Mouse (Mus musculus) forebrain, embryonic 11.5 days (tissue): Measurements from ENCODE around the gene Tubb4b. TPM values are rescaled to one million over a fixed set of nuclear protein-coding genes. Genes with fewer than 3 reads are reported as not detected.

Source experiments
- ATAC-seq: fragments of 200-750 bp; cut with Nextera tagmentation; replicated peaks from 2 replicates; pipeline ENCODE4 v1.8.0; 2017; ENCODE audit warnings: moderate TSS enrichment; ENCODE audit not compliant: low FRiP score
- DNase-seq: peaks from one replicate; pipeline ENCODE4 v3.0.0-alpha.2; 2017; ENCODE audit warnings: low spot score
- H3K27ac ChIP-seq: fragments of 300-500 bp; sonication (generic); 2 replicates; pipeline ENCODE4 v1.5.1; 2014; ENCODE audit warnings: low read depth, low read length
- H3K27me3 ChIP-seq: fragments of 300-500 bp; sonication (generic); 2 replicates; pipeline ENCODE4 v1.6.1; 2014; ENCODE audit warnings: mild to moderate bottlenecking, low read length, mixed read lengths; ENCODE audit not compliant: control insufficient read depth, insufficient read depth
- H3K36me3 ChIP-seq: fragments of 300-500 bp; sonication (generic); 2 replicates; pipeline ENCODE4 v1.6.1; 2014; ENCODE audit warnings: mild to moderate bottlenecking, low read length, moderate library complexity, mixed read lengths; ENCODE audit not compliant: control insufficient read depth, insufficient read depth
- H3K4me1 ChIP-seq: fragments of 300-500 bp; sonication (generic); replicated peaks from 2 replicates; pipeline ENCODE4 v1.6.1; 2014; ENCODE audit warnings: low read length, mixed read lengths; ENCODE audit not compliant: control insufficient read depth, insufficient read depth
- H3K4me2 ChIP-seq: fragments of 300-500 bp; sonication (generic); 2 replicates; pipeline ENCODE4 v1.6.1; 2014; ENCODE audit warnings: low read depth, mild to moderate bottlenecking, low read length, moderate library complexity, mixed read lengths; ENCODE audit not compliant: severe bottlenecking
- H3K4me3 ChIP-seq: fragments of 300-500 bp; sonication (generic); 2 replicates; pipeline ENCODE4 v1.5.1; 2014; ENCODE audit warnings: low read depth, low read length
- H3K9ac ChIP-seq: fragments of 300-500 bp; sonication (generic); 2 replicates; pipeline ENCODE4 v1.6.1; 2014; ENCODE audit warnings: low read length
- H3K9me3 ChIP-seq: fragments of 300-500 bp; sonication (generic); 2 replicates; pipeline ENCODE4 v1.6.1; 2016; ENCODE audit warnings: low read length, mixed read lengths; ENCODE audit not compliant: control insufficient read depth
- WGBS: fragments of 180-500 bp; shearing (Covaris S2); extraction: QIAGEN DNeasy Blood & Tissue Kit; methylation state at CpG from one replicate; pipeline ENCODE4 v1.1.7; 2014; 5-methylcytosine and 5-hydroxymethylcytosine counted together
- polyA plus RNA-seq: library from polyadenylated mRNA; unstranded; fragments of >200 nt; fragmentation: Nextera tagmentation; extraction: Ambion mirVana; gene quantifications from 2 replicates; pipeline ENCODE4 v1.2.1, GENCODE M21; 2014

The Tubb4b gene
- polyA plus RNA-seq, 1 experiment from 2014 or later = 615 TPM

GRCm38 (mm10) chr2:25240723-25241437 is 16.4 kb upstream of the Tubb4b start:
- peaks cover 6% of the 10 kb centered on the region; the same call in 1 of the 2 replicates for H3K27me3 ChIP-seq
- H3K36me3 ChIP-seq = no peaks in the 10 kb centered on the region
- ATAC-seq = peak; percentile 72
- H3K9ac ChIP-seq = peak overlapping the region; percentile 43; the same call in 1 of the 2 replicates
- no peaks in the 10 kb centered on the region for H3K9me3 ChIP-seq
- peak overlapping the region; percentile 97 for H3K4me2 ChIP-seq
- H3K27ac ChIP-seq = no peak overlapping the region
- 1% methylated on average over 29 of the region's 29 CpGs for WGBS
- DNase-seq = peak; percentile 82
- H3K4me1 ChIP-seq = no peaks in the 10 kb centered on the region; the same call in 1 of the 2 replicates
- peak overlapping the region; percentile 28 for H3K4me3 ChIP-seq

- no peak for DNase-seq
- Histone ChIP-seq H3K27me3 (peaks cover 6% of the 10 kb centered on the region; the same call in 1 of the 2 replicates), H3K4me2 (peak overlapping the region; percentile 97), H3K4me1 (no peaks in the 10 kb centered on the region; the same call in 1 of the 2 replicates), H3K9me3 (no peaks in the 10 kb centered on the region), H3K36me3 (no peaks in the 10 kb centered on the region), H3K9ac (0 out of 2 replicates have a peak overlapping the region, but pooled peaks have one; percentile 43), H3K4me3 (no peak overlapping the region), H3K27ac (no peak overlapping the region)
- WGBS = 49% methylated on average over 8 of the region's 8 CpGs
- ATAC-seq = peak; percentile 10
Measured at GRCm38 (mm10) chr2:25240310-25240709, 15.8 kb upstream of the Tubb4b start.

- DNase-seq (no peak), ATAC-seq (no peak)
- H3K27me3 ChIP-seq = peaks cover 6% of the 10 kb centered on the region; the same call in 1 of the 2 replicates
- H3K9me3 ChIP-seq = no peaks in the 10 kb centered on the region
- H3K4me3 ChIP-seq = no peak overlapping the region
- 85% methylated on average over 3 of the region's 3 CpGs for WGBS
- no peak overlapping the region for H3K9ac ChIP-seq
- no peak overlapping the region for H3K4me2 ChIP-seq
- no peak overlapping the region for H3K27ac ChIP-seq
- H3K4me1 ChIP-seq = no peaks in the 10 kb centered on the region; the same call in 1 of the 2 replicates
- no peaks in the 10 kb centered on the region for H3K36me3 ChIP-seq
Measured at GRCm38 (mm10) chr2:25239766-25240165, 15.3 kb upstream of the Tubb4b start.

- no peak overlapping the region for H3K4me3 ChIP-seq
- H3K4me1 ChIP-seq = no peaks in the 10 kb centered on the region; the same call in 1 of the 2 replicates
- no peak for DNase-seq
Measured at GRCm38 (mm10) chr2:25238106-25238505, 13.6 kb upstream of the Tubb4b start.

GRCm38 (mm10) chr2:25237522-25237921 is 13.0 kb upstream of the Tubb4b start:
- Histone ChIP-seq H3K27me3 (peaks cover 6% of the 10 kb centered on the region; the same call in 1 of the 2 replicates), H3K9me3 (no peaks in the 10 kb centered on the region), H3K27ac (no peak overlapping the region), H3K4me1 (no peaks in the 10 kb centered on the region; the same call in 1 of the 2 replicates), H3K4me2 (no peak overlapping the region), H3K36me3 (no peaks in the 10 kb centered on the region), H3K4me3 (no peak overlapping the region), H3K9ac (no peak overlapping the region)
- ATAC-seq (no peak), DNase-seq (no peak)
- 69% methylated on average over 4 of the region's 4 CpGs for WGBS

More at GRCm38 (mm10) chr2:25238106-25238505, 13.6 kb upstream of the Tubb4b start:
- no peak for ATAC-seq
- Histone ChIP-seq H3K9me3 (no peaks in the 10 kb centered on the region), H3K9ac (no peak overlapping the region; the same call in 1 of the 2 replicates), H3K27me3 (peaks cover 6% of the 10 kb centered on the region; the same call in 1 of the 2 replicates), H3K27ac (no peak overlapping the region), H3K36me3 (no peaks in the 10 kb centered on the region), H3K4me2 (no peak overlapping the region)

- WGBS = 43% methylated on average over 8 of the region's 8 CpGs
- ATAC-seq = no peak
Measured at GRCm38 (mm10) chr2:25236614-25237013, 12.1 kb upstream of the Tubb4b start, which contains the start of gene Rnf224. Rnf224 (minus strand) TSS chr2:25236787.

GRCm38 (mm10) chr2:25234551-25235220 is 10.2 kb upstream of the Tubb4b start:
- DNase-seq = no peak
- no peaks in the 10 kb centered on the region for H3K27me3 ChIP-seq
- 83% methylated on average over 5 of the region's 5 CpGs for WGBS

More at GRCm38 (mm10) chr2:25236614-25237013, 12.1 kb upstream of the Tubb4b start, which contains the start of gene Rnf224:
- no peak for DNase-seq
- Histone ChIP-seq H3K4me2 (no peak within 1 kb of the TSS), H3K9ac (no peak within 1 kb of the TSS), H3K36me3 (no peaks in the 10 kb centered on the region), H3K27ac (no peak within 1 kb of the TSS), H3K4me3 (no peak within 1 kb of the TSS), H3K27me3 (peaks cover 5% of the 10 kb centered on the region; the same call in 1 of the 2 replicates), H3K9me3 (no peaks in the 10 kb centered on the region), H3K4me1 (no peaks in the 10 kb centered on the region; the same call in 1 of the 2 replicates)

GRCm38 (mm10) chr2:25234050-25234449 is 9.5 kb upstream of the Tubb4b start, which contains the start of gene Slc34a3:
Slc34a3 (minus strand) TSS chr2:25234364.
- H3K4me3 ChIP-seq = no peak within 1 kb of the TSS
- no peaks in the 10 kb centered on the region for H3K27me3 ChIP-seq
- H3K9ac ChIP-seq = no peak within 1 kb of the TSS
- H3K9me3 ChIP-seq = no peaks in the 10 kb centered on the region
- H3K4me2 ChIP-seq = no peak within 1 kb of the TSS
- H3K4me1 ChIP-seq = no peaks in the 10 kb centered on the region
- H3K36me3 ChIP-seq = no peaks in the 10 kb centered on the region
- DNase-seq (no peak), ATAC-seq (no peak)
- 89% methylated on average over 3 of the region's 3 CpGs for WGBS
- H3K27ac ChIP-seq = no peak within 1 kb of the TSS

More at GRCm38 (mm10) chr2:25234551-25235220, 10.2 kb upstream of the Tubb4b start:
- Histone ChIP-seq H3K27ac (no peak overlapping the region), H3K4me3 (no peak overlapping the region), H3K4me1 (no peaks in the 10 kb centered on the region), H3K36me3 (no peaks in the 10 kb centered on the region), H3K4me2 (no peak overlapping the region), H3K9me3 (no peaks in the 10 kb centered on the region), H3K9ac (no peak overlapping the region)
- no peak for ATAC-seq
